Mouse (Mus musculus): ENCODE results near the gene Pla2g5.
A peak's percentile ranks its signal among the peaks of the same experiment; 100 is the strongest.

GRCm38 (mm10) chr4:138856491-138856890 lies 6.8 kb downstream of the Pla2g5 start:
- TF ChIP-seq CTCF (IDR thresholded peaks at IDR 0.05; ENCODE audit: extremely low read depth, insufficient read depth, insufficient read length, insufficient replicate concordance) = peak; percentile 60; the same call in 1 of the 2 replicates
- no peak for TF ChIP-seq POLR2A (IDR thresholded peaks at IDR 0.05; ENCODE audit: low read depth, low read length)
